Mouse (Mus musculus) kidney, adult 2 months (tissue): ENCODE measurements around the gene Gp6. TPM values are rescaled to one million over a fixed set of nuclear protein-coding genes. Genes with fewer than 3 reads are reported as not detected.
"Not testable (repeated sequence)": the region's sequence is repeated elsewhere in the genome, so short reads cannot be mapped to it uniquely, and the experiment has no call there.

Experiments
- DNase-seq: peaks from one replicate; pipeline ENCODE4 v3.0.0; 2021
- H3K27ac ChIP-seq: fragments of 200-500 bp; 2 replicates; pipeline ENCODE4 v1.5.1; 2012; ENCODE audit warnings: low read depth, low read length, control low read depth, inconsistent platforms; ENCODE audit not compliant: insufficient read depth
- H3K27me3 ChIP-seq: fragments of 200-500 bp; replicated peaks from 2 replicates; pipeline ENCODE4 v1.6.1; 2012; ENCODE audit warnings: mild to moderate bottlenecking, moderate library complexity, low read length, inconsistent platforms; ENCODE audit not compliant: control insufficient read depth, insufficient read depth
- H3K36me3 ChIP-seq: fragments of 200-500 bp; 2 replicates; pipeline ENCODE4 v1.6.1; 2012; ENCODE audit warnings: mild to moderate bottlenecking, moderate library complexity, low read length, inconsistent platforms; ENCODE audit not compliant: control insufficient read depth, insufficient read depth
- H3K4me1 ChIP-seq: fragments of 200-500 bp; 2 replicates; pipeline ENCODE4 v1.6.1; 2011; ENCODE audit warnings: low read length; ENCODE audit not compliant: control insufficient read depth, insufficient read depth
- H3K4me3 ChIP-seq: fragments of 200-500 bp; 2 replicates; pipeline ENCODE4 v1.5.1; 2011; ENCODE audit warnings: mild to moderate bottlenecking, low read depth, low read length, control low read depth; ENCODE audit not compliant: insufficient read depth
- CTCF ChIP-seq: fragments of 200-500 bp; conservative IDR thresholded peaks from 2 replicates; pipeline ENCODE4 v1.5.1; 2011; ENCODE audit warnings: low read depth, mild to moderate bottlenecking, control low read depth, low read length, moderate library complexity, mixed read lengths; ENCODE audit not compliant: insufficient read depth, insufficient read length
- POLR2A ChIP-seq: fragments of 200-500 bp; IDR thresholded peaks from one replicate; pipeline ENCODE4 v1.6.1; 2011; ENCODE audit warnings: low read depth, low read length, control low read depth
- WGBS: fragments of 180-500 bp; shearing (Covaris S2); methylation state at CpG from one replicate; pipeline ENCODE4 v1.1.7; 2018; 5-methylcytosine and 5-hydroxymethylcytosine counted together
- polyA plus RNA-seq: library from polyadenylated mRNA; depleted of rRNA; stranded (reverse); fragments of >200 nt; gene quantifications from 2 replicates; pipeline ENCODE4 v1.2.3, GENCODE M21; 2012

The Gp6 gene
- polyA plus RNA-seq, 1 experiment, result 0.02 TPM

DNA sequence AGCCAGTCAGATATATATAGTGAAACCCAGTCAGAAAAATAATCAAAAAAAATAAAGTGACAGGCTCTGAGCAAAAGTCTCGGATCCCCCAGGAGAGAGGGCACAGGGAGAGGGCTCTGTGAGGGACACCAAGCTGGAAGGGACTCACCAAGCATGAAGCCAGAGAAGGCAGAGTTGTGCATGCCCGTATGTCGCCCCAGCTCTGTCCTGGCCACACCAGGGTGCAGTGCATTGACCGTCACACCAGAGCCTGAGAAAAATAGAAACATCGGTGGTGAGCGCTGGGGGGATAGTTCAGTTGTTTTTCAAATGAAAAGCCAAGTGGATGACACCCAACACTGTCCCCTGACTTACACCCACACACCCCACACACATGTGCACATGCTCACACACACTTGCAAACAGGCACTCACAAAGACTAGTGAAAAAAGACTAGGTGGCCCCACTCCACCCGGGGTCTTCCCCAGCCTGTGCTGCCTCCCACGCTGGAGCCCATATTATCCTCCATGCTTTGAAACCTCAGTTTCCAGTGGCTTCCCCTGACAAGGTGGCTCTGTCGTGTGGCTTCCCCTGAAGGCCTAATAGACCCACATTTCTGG is 32.8 kb upstream of the Gp6 start:
- no peak for DNase-seq
- WGBS, result 96% methylated on average over 9 of the region's 9 CpGs
- H3K36me3 ChIP-seq, result peaks cover 2% of the 10 kb centered on the region; the same call in 1 of the 2 replicates

DNA sequence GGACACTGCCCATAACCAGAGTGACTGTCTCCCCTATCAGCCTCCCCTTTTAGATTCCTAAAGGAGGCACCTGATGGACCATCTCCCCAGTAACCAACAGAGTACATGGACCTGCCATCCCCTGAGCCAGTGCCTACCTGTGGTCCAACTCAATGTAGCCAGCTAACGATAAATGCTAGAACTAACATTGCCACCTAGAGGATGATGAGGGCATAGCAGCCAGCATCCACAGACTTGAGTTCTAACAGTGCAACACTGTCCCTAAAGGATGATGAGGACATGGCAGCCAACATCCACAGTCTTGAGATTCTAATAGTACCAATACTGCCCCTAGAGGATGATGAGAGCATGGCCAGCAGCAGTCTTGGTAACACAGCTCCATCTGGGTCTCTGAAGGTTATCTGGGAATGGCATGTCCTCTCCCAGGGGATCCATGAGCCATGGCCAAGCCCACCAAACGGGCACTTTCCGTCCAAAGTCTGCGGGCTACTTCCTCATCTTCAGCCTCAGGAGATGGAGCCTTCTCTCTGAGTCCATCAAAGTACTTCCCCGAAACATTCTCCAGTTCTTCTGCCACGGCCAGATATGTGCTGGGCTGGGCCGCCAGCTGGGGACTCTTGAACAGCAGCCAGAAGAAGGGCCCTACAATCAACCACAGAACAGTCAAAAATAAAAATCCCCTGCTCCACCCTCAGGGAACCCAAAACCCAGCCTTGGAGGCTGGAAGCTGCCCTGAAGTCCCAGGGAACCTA is 29.8 kb upstream of the Gp6 start:
- no peak overlapping the region for H3K27ac ChIP-seq
- H3K27me3 ChIP-seq, result no peaks in the 10 kb centered on the region
- H3K4me1 ChIP-seq, result no peaks in the 10 kb centered on the region
- 63% methylated on average over 7 of the region's 7 CpGs for WGBS
- H3K36me3 ChIP-seq, result peaks cover 2% of the 10 kb centered on the region; the same call in 1 of the 2 replicates
- peak; percentile 95 for DNase-seq
- no peak overlapping the region for H3K4me3 ChIP-seq
- TF ChIP-seq CTCF, result peak; percentile 100; the same call in 1 of the 2 replicates
- no peak for TF ChIP-seq POLR2A

More for the DNA sequence above, 32.8 kb upstream of the Gp6 start:
- H3K27me3 ChIP-seq, result no peaks in the 10 kb centered on the region
- TF ChIP-seq CTCF (no peak), POLR2A (no peak)
- no peaks in the 10 kb centered on the region for H3K4me1 ChIP-seq
- no peak overlapping the region for H3K4me3 ChIP-seq
- no peak overlapping the region for H3K27ac ChIP-seq

GRCm38 (mm10) chr7:4420230-4420629 is 22.7 kb upstream of the Gp6 start:
- 46% methylated on average over 4 of the region's 4 CpGs for WGBS
- Histone ChIP-seq H3K36me3 (no peaks in the 10 kb centered on the region; the same call in 1 of the 2 replicates), H3K4me1 (no peaks in the 10 kb centered on the region), H3K27ac (no peak overlapping the region), H3K27me3 (no peaks in the 10 kb centered on the region), H3K4me3 (no peak overlapping the region)
- no peak for TF ChIP-seq POLR2A
- no peak for TF ChIP-seq CTCF
- DNase-seq, result no peak

DNA sequence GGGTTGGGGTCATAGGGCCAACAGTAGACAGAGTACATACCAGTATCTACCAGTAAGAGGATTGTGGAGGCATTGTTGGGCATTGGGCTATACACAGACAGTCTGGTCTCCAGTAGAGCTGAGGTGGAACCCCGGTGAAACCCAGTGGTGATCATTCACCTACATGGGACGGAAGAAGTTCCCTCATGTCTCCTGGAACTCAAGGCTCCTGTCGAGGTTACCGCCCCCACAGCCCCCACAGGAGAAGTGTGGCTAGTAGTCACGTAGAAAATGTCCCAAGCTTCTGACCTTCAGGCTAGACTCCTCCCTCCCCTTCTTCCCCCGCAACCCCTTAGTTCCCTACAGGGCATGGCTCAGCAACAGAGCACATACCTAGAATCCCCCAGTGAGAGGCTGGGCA is 22.1 kb upstream of the Gp6 start:
- DNase-seq, result no peak
- WGBS, result 81% methylated on average over 6 of the region's 6 CpGs

GRCm38 (mm10) chr7:4412406-4412805 is 14.9 kb upstream of the Gp6 start:
- 96% methylated on average over 15 of the region's 15 CpGs for WGBS
- not testable (repeated sequence) for H3K4me3 ChIP-seq, H3K27me3 ChIP-seq

More for the DNA sequence above, 22.1 kb upstream of the Gp6 start:
- Histone ChIP-seq H3K36me3 (no peaks in the 10 kb centered on the region), H3K27me3 (no peaks in the 10 kb centered on the region), H3K27ac (no peak overlapping the region), H3K4me3 (no peak overlapping the region), H3K4me1 (no peaks in the 10 kb centered on the region)
- TF ChIP-seq POLR2A (no peak), CTCF (no peak)

DNA sequence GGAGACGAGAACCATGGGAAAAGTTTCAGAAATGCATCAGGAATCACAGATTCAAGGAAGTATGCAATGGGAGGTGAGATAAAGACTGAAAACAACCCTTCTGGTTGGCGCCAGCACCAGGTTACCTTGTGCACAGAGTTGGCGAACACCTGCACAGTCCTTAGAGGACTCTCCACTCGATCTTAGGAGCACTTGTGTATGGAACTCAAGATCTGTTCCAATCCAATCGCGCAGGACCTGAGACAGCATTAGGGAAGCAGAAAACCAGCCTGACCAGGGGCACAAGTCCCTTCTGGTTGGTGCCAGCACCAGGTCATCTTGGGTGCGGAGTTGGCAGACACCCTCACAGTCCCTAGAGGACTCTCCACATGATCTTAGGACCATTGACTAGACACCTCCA is 24.0 kb downstream of the Gp6 start:
- no peak overlapping the region for H3K4me3 ChIP-seq
- no peaks in the 10 kb centered on the region for H3K36me3 ChIP-seq
- no peak overlapping the region for H3K27ac ChIP-seq
- WGBS, result 77% methylated on average over 7 of the region's 7 CpGs
- no peaks in the 10 kb centered on the region for H3K27me3 ChIP-seq
- TF ChIP-seq POLR2A (no peak), CTCF (no peak)
- DNase-seq, result no peak
- H3K4me1 ChIP-seq, result no peaks in the 10 kb centered on the region

More at GRCm38 (mm10) chr7:4412406-4412805, 14.9 kb upstream of the Gp6 start:
- DNase-seq, H3K27ac ChIP-seq, H3K4me1 ChIP-seq, H3K36me3 ChIP-seq: not testable (repeated sequence)

GRCm38 (mm10) chr7:4337509-4337908 is 60.0 kb downstream of the Gp6 start, which contains the start of gene Ncr1:
Ncr1 (plus strand) TSS chr7:4337724.
- no peaks in the 10 kb centered on the region for H3K36me3 ChIP-seq

More at GRCm38 (mm10) chr7:4337509-4337908, 60.0 kb downstream of the Gp6 start, which contains the start of gene Ncr1:
- TF ChIP-seq POLR2A (no peak), CTCF (no peak)
- Histone ChIP-seq H3K27ac (no peak within 1 kb of the TSS), H3K4me1 (no peaks in the 10 kb centered on the region), H3K4me3 (no peak within 1 kb of the TSS), H3K27me3 (no peaks in the 10 kb centered on the region)
- DNase-seq, result no peak
